Mouse (Mus musculus) adrenal gland, adult 18-20 months (tissue): ENCODE data around the gene Hdc. TPM values are rescaled to one million over a fixed set of nuclear protein-coding genes. Genes with fewer than 3 reads are reported as not detected.
"Not testable (repeated sequence)": the region's sequence is repeated elsewhere in the genome, so short reads cannot be mapped to it uniquely, and the experiment has no call there.

Experiments
- DNase-seq, 2 experiments: peaks; one replicate each; pipeline ENCODE4 v3.0.0; 2021 to 2022; ENCODE audit warnings: low spot score in 2 of 2
- long read RNA-seq, 2 experiments: library from polyadenylated mRNA; stranded (forward); transcript quantifications; one replicate each; pipeline ENCODE4 v2.0.0; 2021
- total RNA-seq, 2 experiments: library from RNA; stranded (reverse); gene quantifications; 1 replicate in 1 of 2; 2 replicates in 1 of 2; pipeline ENCODE4 v1.2.3; 2021

Hdc gene
- total RNA-seq = 10 to 100 TPM; 11.0 to 51.9 TPM
- long read RNA-seq, experiment 1, transcript Hdc-201 (12 exons, 2,392 nt) = major isoform, 5 of 6 reads
- long read RNA-seq, experiment 1, partial matches to known transcripts = 1 of 6 reads
- long read RNA-seq, experiment 1, other reads (novel, unspliced or antisense) = 0 of 6 reads
- long read RNA-seq, experiment 2, transcript Hdc-201 (12 exons, 2,392 nt) = major isoform, 47 of 61 reads
- long read RNA-seq, experiment 2, partial matches to known transcripts = 11 of 61 reads
- long read RNA-seq, experiment 2, other reads (novel, unspliced or antisense) = 3 of 61 reads

DNA sequence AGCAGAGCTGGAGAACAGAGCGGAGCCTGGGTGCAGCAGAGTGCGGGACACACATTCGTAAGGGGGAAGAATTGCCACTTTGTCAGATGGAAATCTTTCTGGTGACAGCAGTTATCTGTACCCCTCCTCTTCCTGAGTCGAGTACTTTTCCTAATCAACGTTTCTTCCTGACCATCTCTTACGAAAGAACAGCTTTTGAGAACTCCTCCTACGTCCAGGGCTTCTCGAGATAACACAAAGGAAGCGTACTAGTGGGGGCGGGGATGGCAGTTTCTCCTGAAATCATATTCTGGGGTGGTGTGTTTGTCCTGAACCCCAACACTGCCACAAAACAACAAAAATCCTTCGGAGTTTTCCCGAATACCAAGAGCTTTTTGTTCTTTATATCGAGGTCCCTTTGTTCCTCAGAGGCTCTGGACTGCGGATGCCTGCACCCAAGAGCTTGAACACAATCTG, at the start of gene Hdc:
TSS of gene Hdc (minus strand) at position 51 of the 456 bp plus-strand sequence.
- DNase-seq = no peak

DNA sequence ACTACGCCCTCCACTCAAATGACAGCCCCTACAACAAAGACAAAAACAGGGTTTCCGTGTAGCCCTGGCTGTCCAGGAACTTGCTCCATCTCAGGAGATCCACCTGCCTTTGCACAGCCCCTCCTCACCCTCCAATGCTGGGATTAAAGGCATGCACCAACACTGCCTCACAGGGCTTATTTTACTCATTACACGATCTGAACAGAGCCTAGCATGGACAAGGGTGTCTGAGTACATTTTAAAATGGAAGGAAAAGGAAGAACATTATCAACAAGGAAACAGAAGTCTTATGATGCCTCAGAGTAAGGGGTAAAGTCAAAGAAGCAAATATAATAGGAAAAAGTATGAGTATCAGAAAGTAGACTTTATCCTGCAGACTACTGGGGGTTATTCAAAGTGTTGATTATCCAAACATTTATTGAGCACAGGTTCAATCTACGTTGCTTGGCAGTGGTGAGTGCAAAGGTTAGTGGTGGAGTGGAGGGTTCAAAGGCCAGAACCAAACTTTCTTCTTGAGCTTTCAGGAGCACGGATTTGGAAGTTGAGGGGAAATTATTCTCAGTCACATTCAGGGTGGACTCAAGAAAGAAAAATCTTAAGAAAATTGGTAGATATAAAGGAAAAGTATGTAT, 49.6 kb upstream of the Hdc start:
- no peak for DNase-seq

DNA sequence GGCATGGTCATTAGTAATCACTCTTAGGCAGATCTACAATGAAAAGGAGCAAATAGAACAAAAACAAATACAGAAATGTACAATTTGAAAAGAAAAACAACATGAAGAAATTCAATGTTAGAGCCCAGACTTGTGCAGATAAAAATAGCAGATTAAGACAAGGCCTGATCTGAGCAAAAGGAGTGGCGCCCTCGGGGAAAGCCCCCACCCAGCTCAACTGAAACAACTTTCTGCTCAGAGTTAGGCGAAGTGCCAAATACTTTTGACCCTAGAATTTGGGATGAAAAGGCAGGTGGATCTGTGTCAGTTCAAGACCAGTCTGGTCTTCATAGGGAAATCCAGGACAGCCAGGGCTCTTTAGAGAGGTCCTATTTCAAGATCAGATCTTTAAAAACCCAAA, 46.9 kb upstream of the Hdc start:
- no peak for DNase-seq

DNA sequence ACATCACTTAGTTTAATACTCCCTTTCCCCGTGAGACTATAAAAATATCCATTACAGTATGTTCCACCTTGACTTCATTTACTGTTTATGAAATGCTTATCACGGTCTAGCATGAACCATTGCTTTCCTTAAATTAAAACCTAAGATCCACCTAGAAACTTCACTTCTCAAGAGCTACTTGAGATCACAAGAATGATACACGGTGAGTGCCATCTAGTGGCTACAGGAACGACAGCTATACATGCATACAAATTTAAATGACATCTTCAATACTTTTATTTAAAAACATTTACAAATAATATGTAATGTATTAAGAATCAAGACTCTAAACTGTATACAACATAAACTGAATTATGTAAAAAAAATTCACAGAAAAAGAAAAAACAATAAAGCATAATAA, 44.4 kb upstream of the Hdc start:
- DNase-seq = no peak

DNA sequence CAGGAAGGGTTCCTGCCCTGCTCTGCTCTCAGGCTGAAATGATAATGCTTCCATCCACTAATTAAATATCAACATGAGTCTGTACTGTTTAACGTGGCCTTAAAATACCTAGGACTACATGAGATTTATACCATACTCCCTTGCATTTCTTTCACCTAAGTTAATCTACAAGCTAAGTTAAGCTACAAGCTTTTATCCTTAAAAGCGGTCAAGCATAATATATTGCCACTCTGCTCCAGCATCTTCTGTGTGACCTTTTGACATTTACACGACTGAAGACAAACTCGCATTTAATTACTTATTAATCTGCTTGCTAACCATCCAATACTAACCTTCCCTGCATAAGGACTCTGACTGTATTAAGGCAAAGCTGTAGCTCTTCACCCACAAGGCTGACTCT, 33.8 kb upstream of the Hdc start:
- DNase-seq = no peak

DNA sequence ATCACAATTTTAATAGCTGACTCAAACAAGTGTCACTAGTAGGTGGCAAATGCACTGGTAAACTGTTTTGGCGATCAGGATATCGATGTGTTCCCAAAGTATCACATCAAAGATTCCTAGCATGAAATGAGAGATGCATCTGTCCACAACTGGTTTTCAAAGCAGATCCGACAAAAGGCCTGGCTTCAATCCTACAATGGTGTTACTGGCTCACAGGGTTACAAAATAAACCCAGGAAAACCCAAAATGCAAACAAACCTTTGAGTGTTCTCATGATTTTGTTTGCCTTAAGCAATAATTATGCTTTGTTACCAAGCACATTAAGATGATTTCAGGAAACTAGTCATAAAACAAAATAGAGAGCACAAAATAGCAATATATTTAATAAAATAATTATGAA, 28.7 kb upstream of the Hdc start:
- DNase-seq = no peak

DNA sequence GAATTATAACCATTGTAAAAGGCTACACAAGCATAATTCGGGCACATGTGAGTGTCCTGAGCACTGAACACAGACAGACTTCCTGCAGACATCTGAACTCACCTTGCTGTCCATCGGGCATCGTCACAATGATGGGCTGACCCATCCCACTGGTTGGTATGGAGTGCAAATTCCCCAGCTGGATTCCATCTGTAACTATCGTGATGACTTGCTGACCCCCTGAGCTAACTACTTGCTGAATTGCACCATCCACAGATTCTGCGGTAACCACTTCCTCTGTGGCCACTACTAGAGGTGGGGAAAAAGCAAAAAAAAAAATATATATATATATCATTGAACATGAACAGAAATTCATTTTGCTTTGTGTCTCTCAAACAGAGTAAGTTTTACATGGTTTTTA, 27.4 kb upstream of the Hdc start:
- DNase-seq = no peak

DNA sequence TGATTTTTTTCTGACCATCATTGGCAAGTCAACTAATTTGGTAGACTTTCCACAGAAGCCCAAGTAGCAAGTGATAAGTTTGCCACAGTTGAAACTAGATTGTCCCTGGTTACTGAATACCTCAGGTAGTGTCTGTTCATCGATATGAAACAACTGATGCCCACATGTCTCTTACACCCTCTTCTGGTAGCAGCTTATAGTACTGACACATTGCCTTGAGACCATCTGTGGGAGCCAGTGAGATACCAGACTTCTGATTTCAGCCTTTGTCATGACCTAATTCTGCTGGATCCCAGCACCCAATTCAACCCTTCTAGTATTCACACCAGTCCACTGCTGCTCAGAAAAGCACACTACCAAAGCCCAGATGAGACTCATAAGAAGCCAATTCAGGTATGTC, 25.7 kb upstream of the Hdc start:
- DNase-seq = no peak

DNA sequence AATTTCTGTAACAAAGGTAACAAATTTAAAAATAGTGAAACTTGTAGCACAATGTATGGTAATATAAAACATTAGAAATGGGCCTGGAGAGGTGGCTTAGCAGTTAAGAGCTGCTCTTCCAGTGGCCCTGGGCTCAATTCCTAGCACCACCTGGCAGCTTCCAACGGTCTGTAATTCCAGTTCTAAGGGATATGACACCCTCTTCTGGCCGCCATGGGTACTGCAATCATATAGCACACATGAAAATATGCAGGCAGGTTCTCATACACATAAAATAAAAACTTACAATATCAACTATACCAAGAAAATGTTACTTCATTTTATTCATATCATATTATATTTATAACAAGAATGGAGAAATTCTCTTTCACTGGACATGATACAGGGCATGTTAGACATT, 21.2 kb upstream of the Hdc start:
- DNase-seq = no peak

DNA sequence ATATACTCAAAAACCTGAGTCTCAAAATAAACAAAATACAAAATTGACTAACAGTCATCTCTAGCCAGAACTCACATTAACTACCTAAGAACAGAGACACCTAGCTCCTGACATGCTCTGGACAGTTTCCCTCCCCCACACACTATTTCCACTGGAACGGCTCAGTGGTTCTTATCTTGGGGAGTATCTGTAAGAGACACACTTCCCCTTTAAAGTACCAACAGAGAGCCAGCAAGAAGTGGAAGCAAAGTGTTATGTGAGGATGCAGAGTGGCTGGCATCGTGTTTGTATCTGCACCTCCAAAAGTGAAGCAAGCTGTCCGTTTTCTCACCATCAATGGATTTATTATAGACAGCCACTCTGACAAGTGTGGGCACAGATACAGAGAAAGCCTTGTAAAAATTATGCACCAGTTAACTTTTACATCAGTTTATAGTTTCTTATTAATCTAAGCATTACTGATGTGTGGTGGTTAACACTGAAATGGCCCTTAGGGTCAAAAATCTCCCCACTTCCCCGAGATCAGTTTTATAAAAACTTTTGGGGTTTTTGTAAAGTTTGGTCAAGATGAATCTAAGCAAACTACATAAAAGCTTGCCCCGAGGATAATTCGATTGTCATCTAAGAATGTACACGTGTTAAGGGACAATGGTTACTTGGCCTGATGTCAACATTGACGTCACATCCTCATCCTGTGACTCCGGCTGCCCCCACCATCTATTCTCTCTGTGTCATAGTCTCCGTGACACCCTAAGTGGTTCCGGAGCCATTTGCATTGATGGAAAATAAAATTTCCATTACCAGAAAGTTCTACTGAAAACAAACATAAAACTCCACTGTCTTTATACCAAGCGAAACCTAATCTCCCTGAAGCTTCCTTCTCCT, 17.1 kb upstream of the Hdc start:
- no peak for DNase-seq

DNA sequence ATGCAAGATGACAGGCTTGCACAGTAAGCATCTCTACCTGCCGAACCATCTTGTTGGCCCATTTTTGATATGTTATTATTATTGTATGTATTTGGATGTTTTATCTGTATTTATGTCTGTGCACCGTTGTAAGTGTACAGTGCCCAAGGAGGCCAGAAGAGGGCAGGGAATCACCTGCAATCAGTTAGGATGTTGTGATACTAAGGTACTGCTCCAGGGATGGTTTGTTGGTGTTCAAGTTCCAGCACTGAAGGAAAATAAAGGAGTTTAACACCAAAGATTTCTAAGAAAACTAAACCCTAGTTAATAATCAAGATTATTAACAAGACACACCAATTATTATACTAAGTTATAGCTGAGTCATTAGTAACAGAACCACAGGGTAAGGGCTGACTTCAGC, 14.1 kb upstream of the Hdc start:
- no peak for DNase-seq

DNA sequence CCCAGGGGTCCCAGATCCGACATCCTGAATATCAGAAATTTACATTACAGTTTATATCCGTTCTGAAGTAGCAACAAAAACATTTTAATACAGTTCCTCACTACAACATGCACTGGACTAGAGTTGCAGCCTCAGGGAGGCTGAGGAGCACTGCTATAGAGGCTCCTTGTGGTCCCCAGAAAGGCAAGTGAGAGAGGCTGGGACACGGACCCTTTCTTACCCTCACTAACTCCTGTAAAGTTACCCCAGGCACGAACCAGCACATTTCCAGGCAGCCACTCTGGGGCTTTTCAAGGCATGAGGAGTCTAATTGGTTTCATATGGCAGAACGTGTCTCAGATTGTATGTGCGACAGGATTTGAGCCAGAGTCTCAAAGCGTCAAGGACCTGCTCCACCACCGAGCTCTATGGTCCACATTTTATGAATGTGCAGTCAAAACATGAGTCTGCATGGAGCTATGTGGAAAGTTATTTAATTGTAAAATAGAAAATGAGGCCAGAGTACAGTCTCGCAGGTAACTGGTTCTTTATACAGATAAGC, 9.4 kb upstream of the Hdc start:
- no peak for DNase-seq

DNA sequence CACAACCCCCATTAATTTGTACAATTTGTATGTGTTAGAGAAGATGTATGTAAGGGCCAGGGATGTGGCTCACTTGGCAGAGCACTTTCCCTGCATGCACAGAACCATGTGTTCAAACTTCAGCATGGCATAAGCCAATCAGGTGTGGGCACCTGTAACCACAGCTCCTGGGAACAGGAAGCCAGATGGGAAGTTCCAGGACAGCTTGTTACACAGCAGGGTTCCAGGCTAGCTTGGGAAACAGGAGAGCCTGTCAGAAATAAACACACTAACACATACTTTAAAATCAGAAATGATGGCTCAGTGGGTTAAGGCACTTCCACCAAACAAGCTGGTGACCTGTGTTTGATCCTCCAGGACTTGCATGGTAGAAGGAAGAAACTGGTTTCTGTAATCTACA, 4.0 kb upstream of the Hdc start:
- no peak for DNase-seq

DNA sequence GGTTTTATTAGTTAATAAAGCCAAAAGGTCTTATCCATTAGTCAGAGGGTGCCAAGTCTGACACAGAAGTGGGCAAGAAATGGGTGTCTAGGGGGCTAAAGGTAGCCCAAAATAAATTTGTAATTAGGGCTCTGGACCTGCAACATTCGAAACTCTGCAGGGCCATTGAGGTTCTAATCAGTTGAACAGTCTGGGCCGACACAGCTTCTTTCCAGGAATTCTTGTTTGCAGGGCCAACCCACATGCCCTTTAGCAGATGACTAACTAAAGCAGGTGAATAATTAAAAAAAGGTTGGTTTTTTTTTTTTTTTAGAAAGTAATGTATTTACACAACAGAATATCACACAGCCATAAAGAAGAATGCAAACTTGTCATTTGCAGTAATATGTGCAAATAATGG, 3.4 kb upstream of the Hdc start:
- DNase-seq = no peak

DNA sequence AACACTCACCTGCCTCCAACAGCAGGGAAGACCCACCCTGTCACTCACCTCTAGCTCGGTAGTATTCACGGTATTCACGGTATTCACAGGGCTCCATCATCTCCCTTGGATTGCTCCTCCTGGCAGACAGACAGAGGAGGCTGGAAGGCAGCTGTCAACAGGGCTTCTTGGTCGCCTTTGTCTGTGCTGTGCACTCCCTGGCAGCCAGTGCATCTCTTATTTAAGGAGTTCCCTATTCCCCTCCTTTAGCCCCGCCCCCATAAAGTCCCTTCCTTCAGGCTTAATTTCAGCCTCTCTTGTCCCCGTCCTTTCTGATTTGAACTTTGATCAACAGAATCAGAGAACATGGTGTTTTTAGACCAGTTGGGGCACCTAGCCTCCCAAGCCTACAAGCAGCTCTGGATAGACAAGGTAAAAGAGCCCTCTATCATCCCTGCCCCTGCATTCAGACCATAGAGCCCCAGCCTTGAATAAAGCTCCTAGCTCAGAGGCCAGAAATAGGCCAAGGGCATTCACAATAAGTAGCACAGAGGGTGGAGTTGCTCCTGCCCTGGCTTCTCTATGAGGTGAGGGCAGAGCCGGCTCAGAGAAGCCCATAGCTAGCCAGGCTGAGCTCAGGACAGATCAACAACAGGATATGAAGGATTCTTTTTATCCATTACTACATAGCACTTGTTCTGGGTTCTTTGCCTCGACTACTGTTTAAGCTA, 474 bp downstream of the Hdc start:
- peak in 1 of 2 experiments; percentile 27 for DNase-seq

DNA sequence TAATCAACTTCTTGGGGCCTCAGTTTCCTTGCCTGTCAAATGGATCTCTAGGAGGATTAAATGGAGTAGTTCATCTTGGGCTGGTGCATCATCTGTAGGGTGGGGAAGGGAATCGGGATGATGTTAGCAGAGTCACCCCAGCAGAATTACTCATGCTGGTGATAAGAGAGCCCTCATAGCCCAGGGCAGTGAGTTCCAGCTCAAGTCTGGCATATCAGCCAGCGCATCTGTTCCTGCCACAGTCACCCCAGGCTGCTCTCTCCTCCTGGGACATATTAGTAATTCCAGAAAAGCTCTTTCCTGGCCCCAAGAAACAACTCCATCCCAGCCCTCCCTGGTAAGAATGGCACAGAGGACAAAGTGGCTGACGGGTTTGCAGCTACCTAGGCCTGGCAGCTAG, 3.7 kb downstream of the Hdc start:
- DNase-seq = no peak

DNA sequence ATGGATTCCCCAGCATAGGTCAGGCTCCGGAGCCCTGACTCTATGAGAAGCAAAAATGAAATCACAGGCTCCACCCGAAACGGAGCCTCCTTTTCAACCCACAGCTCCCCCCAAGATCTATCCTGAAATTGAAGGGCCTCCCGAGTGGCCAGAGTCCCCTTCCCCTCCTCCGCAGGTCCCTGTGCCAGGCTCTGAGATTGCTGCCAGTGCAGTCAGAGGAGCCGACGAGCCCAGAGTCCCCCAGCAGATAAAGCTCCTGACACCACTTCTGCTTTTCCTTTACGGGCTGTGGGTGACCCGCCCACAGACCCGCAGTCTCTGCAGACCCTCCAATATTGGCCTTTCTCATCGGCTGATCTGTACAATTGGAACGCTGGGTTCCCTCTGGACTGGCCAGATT, 9.5 kb downstream of the Hdc start:
- not testable (repeated sequence) for DNase-seq

DNA sequence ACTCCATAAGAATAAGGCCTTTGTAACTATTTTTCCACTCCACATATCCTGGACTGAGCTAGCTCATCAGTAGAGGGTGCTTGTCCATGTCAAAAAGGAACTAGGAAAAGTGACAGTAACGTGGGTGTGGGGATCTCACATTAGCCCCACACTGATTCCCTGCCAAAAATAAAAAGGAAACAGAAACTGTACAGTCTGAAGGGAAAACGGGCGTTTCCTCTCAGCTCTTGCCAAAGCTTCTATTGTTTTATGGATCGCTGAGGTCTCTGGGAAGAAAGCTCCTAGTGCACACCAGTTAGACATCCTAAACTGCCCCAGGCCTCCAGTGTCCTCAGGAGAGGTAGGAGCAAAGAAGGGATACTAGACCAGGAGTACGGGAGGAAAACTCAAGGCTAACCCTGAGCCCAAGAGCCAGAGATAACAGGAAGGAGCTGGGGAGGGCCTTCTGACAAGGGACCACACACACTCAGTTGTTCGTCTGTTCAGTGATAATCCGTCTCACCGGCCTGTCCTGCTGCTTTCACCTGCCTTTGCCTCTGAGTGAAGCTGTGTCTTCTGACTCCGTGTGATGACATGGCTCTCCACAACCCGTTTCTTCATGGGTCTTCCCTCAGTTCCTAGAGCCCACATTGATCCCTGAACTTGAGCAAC, 11.4 kb downstream of the Hdc start:
- DNase-seq = no peak

DNA sequence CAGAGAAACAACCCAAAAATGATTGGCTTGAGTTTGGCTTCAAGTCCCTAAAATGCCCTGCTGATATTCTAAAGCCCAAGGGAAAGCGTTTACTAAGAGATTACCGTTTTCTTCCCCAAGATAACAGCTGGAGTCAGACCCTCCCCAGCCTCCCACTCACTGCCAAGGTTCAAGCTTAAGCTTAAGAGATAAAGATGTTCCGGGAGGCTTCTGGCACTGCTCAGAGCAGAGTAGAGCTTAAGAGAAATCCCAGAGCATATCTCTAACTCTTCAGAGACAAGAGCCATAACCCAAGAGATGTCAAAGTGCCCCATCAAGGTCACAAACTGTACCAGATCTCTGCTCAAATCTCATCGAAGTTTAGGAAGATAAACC, 12.4 kb downstream of the Hdc start:
- DNase-seq = no peak

DNA sequence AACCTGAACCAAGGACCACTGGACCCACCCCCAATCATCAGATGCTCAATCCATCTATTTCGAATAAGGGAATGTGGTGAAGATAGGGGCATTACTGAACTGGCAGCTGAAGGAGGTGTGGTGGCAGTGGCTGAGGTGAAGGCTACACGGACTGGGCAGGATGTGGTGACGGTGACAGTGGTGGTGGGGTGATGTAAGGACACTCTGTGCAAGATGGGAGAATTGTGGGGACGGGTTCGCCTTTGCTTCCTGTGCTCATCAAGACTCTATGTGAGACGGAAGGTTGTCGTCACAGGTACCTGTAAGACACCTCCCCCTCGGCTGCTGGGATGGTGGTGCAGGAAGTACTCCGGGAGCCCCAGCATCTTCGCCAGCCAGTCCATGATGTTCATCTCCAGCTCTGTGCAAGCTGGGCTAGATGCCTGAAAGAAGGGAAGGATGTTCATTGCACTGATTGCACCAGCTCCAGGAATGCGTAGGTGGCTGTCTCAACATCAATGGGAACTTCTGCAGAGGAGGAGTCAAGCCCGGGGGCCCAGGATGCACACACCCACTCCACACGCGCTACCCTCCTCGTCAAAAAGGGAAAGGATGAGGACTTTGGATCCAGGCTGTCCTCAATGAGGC, 12.9 kb downstream of the Hdc start:
- no peak for DNase-seq
